Mouse (Mus musculus) gastrocnemius, postnatal 36 days (tissue): ENCODE results near the gene Gm49378. TPM values are rescaled to one million over a fixed set of nuclear protein-coding genes. Genes with fewer than 3 reads are reported as not detected.

Experiments
- DNase-seq, 2 experiments: peaks; one replicate each; pipeline ENCODE4 v3.0.0; 2022
- intact Hi-C: fragments of 180-260 bp; cut with DNase I; formaldehyde crosslinking; loops from one replicate; pipeline ENCODE4 v1.15.1; 2025
- total RNA-seq, 2 experiments: library from RNA; stranded (reverse); gene quantifications; 2 replicates each; pipeline ENCODE4 v1.2.3; 2021

Gm49378 gene
- total RNA-seq, 2 experiments from 2014 or later, result 1.0 TPM; not detected in 1

GRCm38 (mm10) chr14:55634874-55635522, 2.7 kb downstream of the Gm49378 start:
- peak in 1 of 2 experiments; percentile 33 for DNase-seq
- intact Hi-C loops, result loop anchor here (5.0 kb wide), 2 partner anchors 43 to 107 kb away; partner anchors contain the start of genes Psme2 and Rnf31

- intact Hi-C loops, result loop anchor here (5.0 kb wide), 1 partner anchor 128 kb away; the partner anchor contains the start of gene Cideb
- peak in 1 of 2 experiments; percentile 42 for DNase-seq
Measured at GRCm38 (mm10) chr14:55629312-55629711, 8.4 kb downstream of the Gm49378 start.

DNA sequence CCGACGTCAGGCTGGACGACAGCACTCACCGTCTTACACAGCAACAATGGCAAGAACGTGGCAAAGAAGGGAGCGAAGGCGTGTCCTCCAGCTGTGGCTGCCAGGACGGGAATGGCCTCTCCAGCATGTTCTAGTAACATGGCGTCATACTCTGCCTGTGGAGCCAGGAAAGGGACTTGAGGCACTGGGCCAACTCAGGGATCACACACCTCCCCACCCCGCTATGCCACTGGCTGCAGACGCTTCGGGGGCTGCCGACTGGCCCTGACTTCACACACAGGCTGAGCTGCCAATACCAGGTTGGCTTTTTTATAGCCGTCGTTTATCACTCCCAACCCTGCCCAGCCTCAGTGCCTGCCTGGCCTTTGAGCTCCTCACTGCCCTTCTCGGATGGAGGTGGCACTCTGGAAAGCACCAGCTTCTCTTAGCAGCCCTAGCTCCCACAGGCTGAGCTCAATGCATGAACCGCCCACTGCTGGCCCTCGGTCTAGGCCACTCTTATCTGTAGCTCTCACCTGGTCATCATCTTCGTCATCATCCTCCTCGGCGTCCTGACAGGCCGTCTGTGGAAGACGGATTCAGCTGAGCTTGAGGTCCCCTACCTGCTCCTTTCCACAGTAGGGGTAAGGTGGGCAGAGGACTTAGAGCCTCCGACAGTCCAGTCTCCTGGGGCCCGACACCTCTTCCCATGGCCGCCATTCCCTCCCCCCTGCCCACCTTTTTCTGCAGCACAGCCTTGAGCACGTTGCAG, 9.4 kb downstream of the Gm49378 start:
- DNase-seq, result no peak
- intact Hi-C loops, result loop anchor here (5.0 kb wide), 1 partner anchor 129 kb away; the partner anchor contains the start of gene Cideb

- DNase-seq, result no peak
- intact Hi-C loops, result no loop called here
Measured at GRCm38 (mm10) chr14:55618486-55619195, 19.1 kb downstream of the Gm49378 start.

- no peak for DNase-seq
Measured at GRCm38 (mm10) chr14:55617822-55618221, 19.9 kb downstream of the Gm49378 start, which contains the start of gene Rec8. TSS of gene Rec8 (plus strand) at chr14:55618037.

GRCm38 (mm10) chr14:55616844-55617243, 20.9 kb downstream of the Gm49378 start:
- intact Hi-C loops, result no loop called here

More at GRCm38 (mm10) chr14:55617822-55618221, 19.9 kb downstream of the Gm49378 start, which contains the start of gene Rec8:
- intact Hi-C loops, result no loop called here

GRCm38 (mm10) chr14:55615876-55616275, 21.8 kb downstream of the Gm49378 start:
- intact Hi-C loops, result no loop called here
- no peak for DNase-seq

More at GRCm38 (mm10) chr14:55616844-55617243, 20.9 kb downstream of the Gm49378 start:
- no peak for DNase-seq

DNA sequence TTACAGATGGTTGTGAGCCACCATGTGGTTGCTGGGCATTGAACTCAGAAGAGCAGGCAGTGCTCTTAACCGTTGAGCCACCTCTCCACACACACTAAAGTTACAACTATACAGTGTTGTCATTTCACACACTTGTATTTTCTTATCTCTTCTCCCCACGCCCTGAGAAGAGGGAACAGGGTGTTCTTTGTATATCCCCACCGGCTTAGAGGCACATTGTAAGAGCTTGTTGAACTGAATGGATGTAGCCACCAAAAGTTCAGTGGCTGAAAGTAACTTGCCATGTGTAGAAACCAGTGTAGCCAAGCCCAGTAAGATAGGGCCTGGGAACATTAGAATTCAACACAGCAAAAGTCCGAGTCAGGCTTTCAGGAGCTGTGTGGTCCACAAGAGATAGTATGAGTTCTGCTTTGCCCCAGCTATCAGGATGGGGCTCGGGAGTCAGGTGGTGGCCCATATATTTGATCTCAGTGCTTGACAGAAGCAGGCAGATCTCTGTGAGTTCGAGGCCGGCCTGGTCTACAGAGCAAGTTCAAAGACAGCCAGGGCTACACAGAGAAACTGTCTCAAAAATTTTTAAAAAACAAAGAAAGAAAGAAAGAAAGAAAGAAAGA, 23.0 kb downstream of the Gm49378 start:
- intact Hi-C loops, result no loop called here
- no peak for DNase-seq

DNA sequence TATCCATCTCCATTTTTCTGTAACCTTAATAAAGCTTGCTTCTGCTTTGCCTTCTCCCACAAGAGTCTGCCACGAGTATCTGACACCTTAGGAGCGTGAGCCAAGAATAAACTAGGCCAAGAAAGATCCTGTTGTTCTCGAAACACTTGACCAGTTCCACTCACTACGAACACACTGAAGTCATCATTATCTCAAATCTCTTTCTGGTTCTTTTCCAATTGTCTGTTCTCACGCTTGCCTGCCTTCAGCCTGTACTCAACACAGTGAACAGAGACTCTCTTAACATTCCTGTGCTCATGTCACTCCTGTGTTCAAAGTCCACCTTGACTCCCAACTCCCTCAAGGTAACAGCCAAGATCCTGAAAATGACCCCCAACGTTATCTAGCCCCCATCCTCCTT, 24.3 kb downstream of the Gm49378 start:
- intact Hi-C loops, result no loop called here
- no peak for DNase-seq

DNA sequence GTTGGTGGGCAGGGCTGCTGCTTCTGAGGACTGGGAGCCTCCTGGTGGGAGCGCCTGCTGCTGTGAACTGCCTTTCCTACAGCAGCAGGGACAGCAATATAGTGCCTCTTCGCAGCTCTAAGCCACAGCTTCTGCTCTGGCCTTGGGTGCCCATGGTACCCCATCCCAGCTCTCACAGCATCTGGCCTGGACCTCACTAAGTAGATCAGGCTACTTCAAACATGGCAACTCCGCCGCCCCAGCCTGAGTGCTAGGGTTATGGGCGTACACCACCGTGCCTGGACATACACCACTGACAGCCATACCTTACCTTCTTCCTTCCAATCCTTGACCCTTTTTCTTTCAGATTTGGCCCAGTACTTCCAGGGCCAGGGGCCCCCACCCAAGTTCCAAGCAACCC, 29.4 kb downstream of the Gm49378 start:
- intact Hi-C loops, result no loop called here
- no peak for DNase-seq

- no peak for DNase-seq
- intact Hi-C loops, result no loop called here
Measured at GRCm38 (mm10) chr14:55605743-55606459, 31.8 kb downstream of the Gm49378 start.

DNA sequence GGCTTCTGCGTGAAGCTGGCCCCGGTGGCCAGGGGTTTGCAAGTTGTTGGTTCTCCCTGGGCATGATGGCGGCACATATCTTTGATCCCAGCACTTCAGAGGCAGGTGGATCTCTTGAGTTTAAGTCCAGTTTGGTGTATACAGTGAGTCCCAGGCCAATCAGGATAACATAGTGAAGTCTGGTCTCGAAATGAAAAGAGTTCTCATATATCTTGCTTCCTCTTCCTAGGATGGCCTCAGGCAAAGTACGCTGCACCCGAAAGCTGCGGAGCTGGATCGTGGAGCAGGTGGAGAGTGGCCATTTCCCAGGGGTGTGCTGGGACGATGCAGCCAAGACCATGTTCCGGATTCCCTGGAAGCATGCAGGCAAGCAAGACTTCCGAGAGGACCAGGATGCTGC, 32.9 kb downstream of the Gm49378 start:
- no peak for DNase-seq
- intact Hi-C loops, result loop anchor here (5.0 kb wide), 1 partner anchor 43 kb away; the partner anchor contains the start of genes A730061H03Rik and Dcaf11

DNA sequence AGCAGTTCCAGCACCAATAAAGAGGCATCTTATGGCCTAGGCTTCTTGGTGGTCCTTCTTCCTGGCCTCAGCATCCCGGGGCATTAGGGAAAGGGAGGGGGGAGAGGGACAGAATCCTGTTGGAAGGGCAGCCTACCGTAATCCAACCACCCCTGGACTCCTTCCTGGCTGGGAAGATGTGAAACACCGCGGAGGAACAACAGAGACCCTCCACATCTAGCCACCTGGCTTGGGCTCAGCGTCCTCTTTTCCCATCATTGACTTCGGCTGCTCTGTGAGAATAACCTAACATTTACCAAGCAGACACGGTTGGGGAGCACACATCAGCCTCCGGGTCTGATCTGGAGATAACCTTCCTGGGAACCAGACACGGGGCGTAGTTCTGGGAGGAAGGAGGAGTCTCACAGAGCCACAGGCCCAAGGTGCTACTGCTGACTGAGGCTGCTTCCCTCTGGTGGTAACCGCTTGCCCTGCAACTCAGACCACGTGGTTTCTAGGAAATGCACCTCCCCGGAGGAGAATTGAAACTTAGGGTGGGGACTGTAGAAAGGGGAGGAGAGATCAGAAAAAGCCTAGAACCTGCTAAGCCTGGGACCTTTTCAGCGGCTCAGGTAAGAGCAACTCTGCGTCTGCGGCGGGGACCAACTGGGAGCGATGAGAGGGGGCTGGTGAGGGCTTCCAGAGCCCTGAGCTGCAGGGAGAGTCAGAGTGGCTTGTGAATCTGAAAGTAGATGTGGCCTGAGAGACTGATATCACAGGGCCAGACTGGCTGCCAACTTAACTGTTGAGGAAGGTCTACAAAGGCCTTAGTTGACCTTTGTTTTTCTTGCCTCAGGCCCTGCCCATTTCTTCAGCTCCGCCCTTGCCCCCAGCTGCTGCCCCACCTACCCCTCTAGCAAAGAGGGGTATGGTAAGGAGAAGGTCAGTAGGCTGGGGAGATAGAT, 33.8 kb downstream of the Gm49378 start:
- DNase-seq, result peak; percentile 88 to 89
- intact Hi-C loops, result loop anchor here (2.0 to 5.0 kb wide), 2 partner anchors 42 to 107 kb away; partner anchors contain the start of genes A730061H03Rik and Dcaf11

- intact Hi-C loops, result loop anchor here (2.0 to 5.0 kb wide), 2 partner anchors 41 to 106 kb away; partner anchors contain the start of genes A730061H03Rik and Dcaf11
- no peak for DNase-seq
Measured at GRCm38 (mm10) chr14:55603271-55603632, 34.4 kb downstream of the Gm49378 start, which contains the start of gene Irf9. TSS of gene Irf9 (plus strand) at chr14:55603571.

- no peak for DNase-seq
- intact Hi-C loops, result no loop called here
Measured at GRCm38 (mm10) chr14:55598521-55599390, 38.9 kb downstream of the Gm49378 start.

GRCm38 (mm10) chr14:55596036-55596690, 41.5 kb downstream of the Gm49378 start:
- intact Hi-C loops, result no loop called here
- no peak for DNase-seq

DNA sequence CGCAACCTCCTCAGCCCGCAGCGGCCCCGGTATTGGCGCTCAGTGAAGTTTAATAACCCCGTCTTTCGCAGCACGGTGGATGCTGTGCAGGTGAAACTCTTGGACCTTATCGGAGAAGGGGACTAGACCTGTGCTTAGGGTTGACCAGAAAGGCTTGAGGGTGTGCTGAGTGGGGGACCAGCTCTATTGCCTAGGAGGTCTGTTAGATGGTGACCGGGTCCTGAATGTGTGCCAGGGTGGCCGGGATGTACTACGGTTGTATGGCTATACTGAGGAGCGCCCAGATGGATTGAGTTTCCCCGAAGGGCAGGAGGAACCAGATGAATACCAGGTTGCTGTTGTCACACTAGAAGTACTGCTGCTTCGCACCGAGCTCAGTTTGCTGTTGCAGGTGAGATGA, 45.5 kb downstream of the Gm49378 start:
- intact Hi-C loops, result loop anchor here (5.0 kb wide), 1 partner anchor 40 kb away; no protein-coding TSS in a partner anchor

More for the DNA sequence above, 45.5 kb downstream of the Gm49378 start:
- no peak for DNase-seq
